Mouse (Mus musculus) forebrain, embryonic 10.5 days (tissue): ENCODE measurements at regions not wholly inside any gene's neighbourhood (a gene's known extent, or its start where the extent isn't known, plus 50 kb on each side); places are given as distances from the start of the nearest gene placed in this dataset.

Experiments used
- DNase-seq: peaks from one replicate; pipeline ENCODE4 v3.0.0-alpha.2; 2017; ENCODE audit warnings: low spot score; ENCODE audit errors: extremely low spot score
- H3K27ac ChIP-seq: fragments of 300-500 bp; sonication (generic); 2 replicates; pipeline ENCODE4 v1.5.1; 2016; ENCODE audit warnings: mild to moderate bottlenecking
- H3K27me3 ChIP-seq: fragments of 300-500 bp; sonication (generic); 2 replicates; pipeline ENCODE4 v1.6.1; 2016; ENCODE audit warnings: mild to moderate bottlenecking; ENCODE audit not compliant: poor library complexity, severe bottlenecking
- H3K36me3 ChIP-seq: fragments of 300-500 bp; sonication (generic); replicated peaks from 2 replicates; pipeline ENCODE4 v1.6.1; 2016; ENCODE audit warnings: mild to moderate bottlenecking, moderate library complexity
- H3K4me1 ChIP-seq: fragments of 300-500 bp; sonication (generic); 2 replicates; pipeline ENCODE4 v1.6.1; 2016
- H3K4me3 ChIP-seq: fragments of 300-500 bp; sonication (generic); 2 replicates; pipeline ENCODE4 v1.5.1; 2016; ENCODE audit warnings: mild to moderate bottlenecking, moderate library complexity
- H3K9me3 ChIP-seq: fragments of 300-500 bp; sonication (generic); 2 replicates; pipeline ENCODE4 v1.6.1; 2016; ENCODE audit warnings: mild to moderate bottlenecking, moderate library complexity
- WGBS: fragments of 180-500 bp; shearing (Covaris S2); methylation state at CpG from one replicate; pipeline ENCODE4 v1.1.7; 2016; 5-methylcytosine and 5-hydroxymethylcytosine counted together

DNA sequence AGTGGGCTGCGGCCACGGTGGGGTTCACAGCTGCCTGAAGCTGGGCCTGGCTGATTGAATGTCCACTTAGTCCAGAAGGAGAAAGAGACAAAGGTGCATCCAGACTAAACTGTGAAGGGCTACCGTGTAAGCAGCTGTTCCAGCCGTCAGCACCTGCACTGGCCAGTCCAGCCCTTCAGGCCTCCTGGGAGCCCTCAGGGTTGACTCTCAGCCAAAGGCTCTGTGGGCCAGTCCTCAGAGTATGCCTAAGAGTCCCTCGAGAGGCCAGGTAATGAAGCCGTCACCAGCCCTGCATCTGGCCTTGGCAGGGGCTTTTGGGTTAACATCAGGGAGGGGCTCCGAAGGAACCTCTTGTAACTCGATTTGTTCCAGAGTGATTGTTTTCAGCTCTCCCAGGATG is 187.4 kb downstream of the Gpd2 start:
- WGBS: 89% methylated on average over 8 of the region's 8 CpGs

DNA sequence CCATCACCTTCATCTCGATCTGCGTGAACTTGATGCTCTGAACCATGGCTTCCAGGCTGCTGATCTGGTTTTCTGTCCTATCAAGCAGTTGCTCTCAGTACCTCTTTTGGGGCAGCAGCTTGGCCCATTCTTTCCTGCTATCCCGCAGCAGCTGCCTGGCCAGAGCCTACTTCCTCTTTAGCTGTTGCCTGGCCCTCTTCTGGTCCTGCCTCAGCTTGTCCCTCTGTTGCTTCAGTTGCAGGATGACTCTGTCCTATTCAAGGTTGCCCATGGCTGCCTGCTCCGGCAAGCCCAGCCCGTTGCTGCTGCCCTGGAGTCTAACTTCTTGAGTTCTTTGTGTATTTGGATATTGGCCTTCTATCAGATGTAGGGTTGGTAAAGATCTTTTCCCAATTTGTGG is 188.0 kb downstream of the Gpd2 start:
- no peak for DNase-seq

More for the DNA sequence above, 187.4 kb downstream of the Gpd2 start:
- Histone ChIP-seq H3K9me3 (no peaks in the 10 kb centered on the region), H3K4me3 (no peak overlapping the region), H3K4me1 (no peaks in the 10 kb centered on the region), H3K27me3 (no peaks in the 10 kb centered on the region), H3K36me3 (no peaks in the 10 kb centered on the region), H3K27ac (no peak overlapping the region)
- DNase-seq: no peak

DNA sequence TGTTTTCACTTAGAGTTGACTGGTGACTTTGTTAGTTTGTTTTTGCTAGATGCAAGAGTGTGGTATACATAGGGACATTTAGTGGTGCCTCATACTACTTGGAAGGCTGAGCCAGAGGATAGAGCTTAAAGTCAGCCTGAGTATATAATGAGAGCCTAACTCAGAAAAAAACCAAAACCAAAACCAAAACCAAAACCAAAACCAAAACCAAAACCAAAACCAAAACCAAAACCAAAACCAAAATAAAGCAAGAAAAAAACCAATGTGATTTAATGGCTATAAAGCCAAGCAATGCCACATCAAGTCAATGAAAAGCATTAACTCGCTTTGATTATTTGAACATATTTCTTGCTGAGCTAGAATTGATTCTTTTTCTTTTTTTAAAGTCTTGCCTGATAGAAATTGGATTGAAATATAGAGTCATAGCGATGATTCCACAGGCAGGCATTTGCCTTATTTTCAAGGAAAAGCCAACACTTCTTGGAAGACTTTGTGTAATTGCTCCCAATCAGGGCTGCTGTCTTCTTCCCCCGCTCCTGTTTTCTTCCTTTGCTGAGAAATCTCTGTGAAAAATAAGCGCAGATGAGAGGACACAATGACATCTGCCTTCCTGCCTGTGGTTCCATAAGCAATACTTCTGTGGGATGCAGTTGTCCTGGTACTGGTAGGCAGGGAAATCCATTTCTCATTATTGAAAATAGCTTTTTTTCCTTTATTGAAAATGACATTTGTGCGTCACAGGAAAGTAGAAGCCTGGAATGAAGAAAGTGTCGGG is 213.7 kb downstream of the Gpd2 start:
- no peaks in the 10 kb centered on the region for H3K27me3 ChIP-seq
- no peaks in the 10 kb centered on the region for H3K9me3 ChIP-seq
- H3K4me1 ChIP-seq: no peaks in the 10 kb centered on the region
- H3K27ac ChIP-seq: no peak overlapping the region
- DNase-seq: no peak
- H3K4me3 ChIP-seq: no peak overlapping the region
- H3K36me3 ChIP-seq: no peaks in the 10 kb centered on the region
- 92% methylated on average over 6 of the region's 6 CpGs for WGBS

More for the DNA sequence above, 188.0 kb downstream of the Gpd2 start:
- no peaks in the 10 kb centered on the region for H3K36me3 ChIP-seq
- no peaks in the 10 kb centered on the region for H3K27me3 ChIP-seq
- H3K4me3 ChIP-seq: no peak overlapping the region
- no peaks in the 10 kb centered on the region for H3K4me1 ChIP-seq
- H3K27ac ChIP-seq: no peak overlapping the region
- 90% methylated on average over 5 of the region's 5 CpGs for whole genome bisulfite sequencing
- no peaks in the 10 kb centered on the region for H3K9me3 ChIP-seq

DNA sequence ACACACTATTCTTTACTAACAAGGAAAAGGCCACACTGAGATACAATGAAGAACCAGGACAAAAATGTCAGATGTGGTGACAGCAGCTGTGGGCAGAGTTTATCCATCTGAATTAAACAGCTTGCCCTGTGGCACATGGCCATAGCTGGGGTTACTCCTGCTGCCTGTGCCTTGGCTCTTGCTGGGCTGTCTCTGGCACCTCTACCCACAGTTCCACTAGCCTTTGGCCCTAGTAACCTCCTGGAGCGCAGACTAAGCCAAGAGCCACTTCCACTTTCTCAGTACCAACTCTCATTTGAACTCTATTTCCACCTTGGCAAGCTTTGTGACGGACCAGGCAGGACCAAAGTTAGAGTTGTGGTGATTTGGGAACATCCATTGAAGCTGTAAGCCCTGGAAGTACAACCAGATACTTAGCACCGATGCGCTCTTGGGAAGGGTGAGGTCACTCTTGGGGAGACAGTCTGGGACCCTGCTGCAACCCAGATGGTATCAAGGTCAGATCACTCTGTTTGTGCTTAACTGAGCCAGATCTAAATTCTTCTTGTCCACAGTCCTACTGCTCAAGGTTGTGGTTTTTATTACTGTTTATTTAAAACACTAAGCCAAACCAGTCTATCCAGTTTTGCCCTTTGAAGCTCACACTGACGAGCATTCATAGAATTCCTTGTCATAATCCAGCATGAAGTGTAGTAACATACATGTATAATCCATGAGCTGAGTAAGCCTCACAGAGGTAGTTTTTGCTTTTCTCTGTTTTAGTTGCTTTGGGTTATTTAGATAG is 216.7 kb downstream of the Gpd2 start:
- 93% methylated on average over 5 of the region's 5 CpGs for WGBS
- H3K36me3 ChIP-seq: no peaks in the 10 kb centered on the region

DNA sequence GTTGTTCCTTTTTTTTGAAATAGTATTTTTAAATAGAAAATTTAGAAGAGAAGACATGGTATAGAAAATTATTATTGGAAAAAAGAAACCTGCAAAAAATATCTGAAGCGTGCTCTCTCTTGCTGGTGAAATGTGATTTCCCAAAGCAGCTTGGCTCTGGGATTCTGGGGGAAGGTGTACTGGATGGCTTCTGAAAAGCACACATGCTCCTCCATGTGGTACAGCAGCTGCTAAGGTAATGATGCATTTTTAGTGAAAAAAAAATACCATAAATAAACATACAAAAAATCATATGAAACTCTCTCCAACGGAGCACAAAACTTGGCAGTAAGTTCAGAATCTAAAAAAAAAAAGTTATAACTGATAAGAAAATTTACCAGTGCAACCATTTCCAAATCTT is 222.5 kb downstream of the Gpd2 start:
- Histone ChIP-seq H3K4me1 (no peaks in the 10 kb centered on the region), H3K9me3 (no peaks in the 10 kb centered on the region), H3K27me3 (no peaks in the 10 kb centered on the region), H3K4me3 (no peak overlapping the region), H3K27ac (no peak overlapping the region), H3K36me3 (no peaks in the 10 kb centered on the region)
- no peak for DNase-seq
- WGBS: 80% methylated on average over 2 of the region's 2 CpGs

More for the DNA sequence above, 216.7 kb downstream of the Gpd2 start:
- Histone ChIP-seq H3K4me1 (no peaks in the 10 kb centered on the region), H3K27me3 (no peaks in the 10 kb centered on the region), H3K27ac (no peak overlapping the region), H3K4me3 (no peak overlapping the region), H3K9me3 (no peaks in the 10 kb centered on the region)
- no peak for DNase-seq

DNA sequence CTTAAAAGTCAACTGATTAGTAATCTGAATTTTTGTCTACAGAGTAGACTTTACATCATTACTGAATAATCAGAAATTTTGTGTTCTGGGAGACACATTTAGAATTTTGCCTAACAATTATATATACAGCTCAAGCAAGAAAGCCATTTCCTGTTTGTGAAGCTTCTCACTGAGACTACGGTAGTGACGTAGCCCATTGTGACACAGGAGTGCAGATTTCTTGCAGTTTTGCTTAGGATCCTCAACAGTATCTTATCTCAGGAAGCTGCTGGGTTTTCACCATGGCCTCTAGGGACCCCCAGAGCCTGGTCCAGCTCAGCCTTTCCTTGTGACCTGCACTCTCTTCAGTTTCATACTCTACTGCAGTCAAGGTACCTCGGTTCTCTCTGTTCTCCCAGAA is 236.4 kb downstream of the Gpd2 start:
- Histone ChIP-seq H3K27me3 (no peaks in the 10 kb centered on the region), H3K4me3 (no peak overlapping the region), H3K36me3 (no peaks in the 10 kb centered on the region), H3K27ac (no peak overlapping the region), H3K4me1 (no peaks in the 10 kb centered on the region), H3K9me3 (no peaks in the 10 kb centered on the region)
- DNase-seq: no peak
- 84% methylated on average over 3 of the region's 3 CpGs for WGBS

DNA sequence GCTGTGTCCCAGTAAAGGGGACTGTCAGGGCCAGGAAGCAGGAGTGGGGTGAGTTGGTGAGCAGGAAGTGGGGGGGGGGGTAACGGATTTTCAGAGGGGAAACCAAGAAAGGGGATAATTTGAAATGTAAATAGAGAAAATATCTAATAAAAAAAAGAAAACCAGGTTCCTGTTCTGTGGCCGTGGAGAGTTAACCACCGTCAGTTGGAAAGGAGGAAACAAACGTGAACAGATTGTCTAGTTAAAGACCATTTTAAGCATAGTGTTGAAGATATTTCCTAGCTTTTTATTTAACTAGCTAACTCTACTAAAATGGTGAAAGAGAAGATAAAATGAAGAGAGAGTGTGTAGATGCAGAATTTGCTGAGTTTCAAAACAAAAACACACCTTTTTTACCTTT is 254.7 kb downstream of the Gpd2 start:
- H3K27me3 ChIP-seq: no peaks in the 10 kb centered on the region
- no peak overlapping the region for H3K27ac ChIP-seq
- no peaks in the 10 kb centered on the region for H3K9me3 ChIP-seq
- no peaks in the 10 kb centered on the region for H3K36me3 ChIP-seq
- no peak overlapping the region for H3K4me3 ChIP-seq
- 92% methylated on average over 4 of the region's 4 CpGs for WGBS
- DNase-seq: no peak
- peaks cover 16% of the 10 kb centered on the region for H3K4me1 ChIP-seq

DNA sequence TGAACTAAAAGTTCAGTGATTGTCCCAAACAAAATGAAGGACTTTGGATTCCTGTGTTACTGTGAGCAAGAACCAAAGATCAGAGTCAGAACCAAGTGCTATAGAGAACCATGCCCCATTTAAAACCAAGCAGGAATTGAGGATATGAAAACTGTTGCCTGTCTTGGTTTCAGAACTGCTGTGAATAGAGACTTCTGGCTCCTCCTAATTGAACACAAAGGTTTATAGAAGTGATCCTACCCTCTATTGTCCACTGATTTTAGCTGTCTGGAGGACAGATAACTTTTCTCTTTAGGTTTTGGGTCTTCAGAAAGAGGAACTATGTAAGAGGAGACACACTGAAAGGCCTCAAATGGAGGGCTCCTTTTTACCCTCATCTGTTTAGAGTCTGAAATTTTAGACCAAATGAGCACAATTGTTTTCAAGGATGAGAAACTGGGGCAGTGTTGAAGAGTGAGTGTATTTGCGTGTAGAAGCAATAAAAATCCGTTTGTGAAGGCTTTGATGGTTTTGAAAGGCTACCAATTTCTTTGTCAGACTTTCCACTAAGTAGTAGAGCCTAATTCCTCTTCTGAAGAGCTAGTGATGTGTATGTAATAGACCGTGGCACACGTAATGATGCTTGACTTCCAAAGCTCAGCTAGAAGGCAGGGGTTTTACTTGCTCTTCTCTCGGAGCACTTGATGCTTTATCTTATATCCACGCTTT is 255.6 kb downstream of the Gpd2 start:
- DNase-seq: no peak
- no peaks in the 10 kb centered on the region for H3K36me3 ChIP-seq
- 36% methylated on average over 6 of the region's 6 CpGs for WGBS
- peaks cover 19% of the 10 kb centered on the region for H3K4me1 ChIP-seq
- H3K9me3 ChIP-seq: no peaks in the 10 kb centered on the region
- H3K27me3 ChIP-seq: no peaks in the 10 kb centered on the region
- H3K4me3 ChIP-seq: no peak overlapping the region
- H3K27ac ChIP-seq: 0 out of 2 replicates have a peak overlapping the region, but pooled peaks have one; percentile 5

DNA sequence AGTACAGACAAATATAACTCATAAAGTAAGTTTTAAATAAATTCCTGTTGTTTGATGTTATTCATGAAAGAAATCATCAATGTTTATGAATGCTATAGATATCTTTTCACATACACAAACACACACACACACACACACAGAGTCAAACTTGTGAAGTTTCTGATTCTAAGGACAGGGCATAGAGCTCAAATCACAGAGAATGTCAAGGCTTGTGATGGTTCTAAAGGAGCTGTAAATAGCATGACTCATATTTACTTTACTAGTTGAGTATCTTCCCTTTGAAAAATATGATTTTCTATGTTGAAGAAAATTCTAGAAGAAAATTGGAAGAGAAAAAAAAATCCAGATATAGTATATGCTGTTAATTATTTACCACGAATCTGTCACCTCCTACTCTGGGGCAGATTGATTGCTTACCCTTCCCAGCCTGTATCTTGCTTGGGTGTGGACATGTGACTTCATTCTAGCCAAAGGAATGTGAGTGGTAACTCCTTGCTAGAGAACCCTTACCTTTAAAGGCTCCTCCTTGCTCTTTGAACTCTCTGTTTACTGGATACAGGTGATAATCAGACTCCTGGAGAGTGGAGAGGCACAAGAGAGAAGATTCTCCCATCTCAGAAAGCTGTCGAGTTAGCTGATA is 259.0 kb downstream of the Gpd2 start:
- no peaks in the 10 kb centered on the region for H3K36me3 ChIP-seq
- 79% methylated on average over 2 of the region's 2 CpGs for WGBS
- no peak overlapping the region for H3K27ac ChIP-seq
- H3K4me3 ChIP-seq: no peak overlapping the region
- no peaks in the 10 kb centered on the region for H3K27me3 ChIP-seq
- peaks cover 19% of the 10 kb centered on the region for H3K4me1 ChIP-seq
- no peaks in the 10 kb centered on the region for H3K9me3 ChIP-seq
- DNase-seq: no peak

DNA sequence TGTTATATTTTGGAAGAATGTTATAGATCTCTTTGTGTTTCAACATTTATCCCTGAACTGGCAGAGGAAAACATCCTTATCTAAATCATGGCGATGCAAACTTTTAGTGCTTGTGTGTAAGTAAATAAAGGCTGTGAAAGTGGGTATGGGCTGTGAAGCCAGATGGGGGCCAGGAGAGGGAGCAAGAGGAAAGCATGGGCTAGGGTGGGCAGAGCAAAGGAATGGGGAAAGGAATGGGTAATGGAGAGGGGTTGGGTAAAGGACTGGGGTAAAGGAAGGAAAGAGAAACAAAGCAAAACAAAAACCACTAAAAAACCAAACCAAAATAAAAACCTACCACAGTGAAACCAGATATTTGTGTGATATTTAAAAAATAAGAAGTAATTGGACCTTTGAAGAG is 260.5 kb downstream of the Gpd2 start:
- no peak for DNase-seq
- 89% methylated on average over 1 of the region's 1 CpGs for WGBS
- no peaks in the 10 kb centered on the region for H3K27me3 ChIP-seq
- peaks cover 16% of the 10 kb centered on the region for H3K4me1 ChIP-seq
- H3K9me3 ChIP-seq: no peaks in the 10 kb centered on the region
- H3K36me3 ChIP-seq: no peaks in the 10 kb centered on the region
- no peak overlapping the region for H3K27ac ChIP-seq
- no peak overlapping the region for H3K4me3 ChIP-seq

DNA sequence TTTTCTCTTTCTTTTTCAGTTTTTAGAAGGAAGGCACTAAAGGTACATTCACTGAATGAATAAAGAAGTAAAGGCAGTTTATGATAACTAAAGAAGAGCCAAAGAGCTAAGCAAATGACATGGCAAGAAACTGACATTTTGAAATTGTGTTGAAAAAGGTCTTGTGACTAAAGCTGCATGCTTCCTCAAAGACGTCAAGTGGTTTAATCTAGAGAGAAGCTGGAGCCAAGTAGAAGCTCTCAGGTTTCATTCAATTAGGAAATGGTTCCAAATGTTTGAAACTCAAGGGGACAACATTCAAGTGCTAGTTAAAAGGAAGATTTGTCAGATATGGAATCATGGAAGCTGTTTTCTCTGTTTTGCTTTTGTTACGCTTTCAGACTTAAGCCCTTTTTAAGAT is 267.2 kb downstream of the Gpd2 start:
- no peaks in the 10 kb centered on the region for H3K9me3 ChIP-seq
- H3K36me3 ChIP-seq: no peaks in the 10 kb centered on the region
- DNase-seq: no peak
- H3K4me1 ChIP-seq: no peaks in the 10 kb centered on the region
- H3K27me3 ChIP-seq: no peaks in the 10 kb centered on the region
- 72% methylated on average over 2 of the region's 2 CpGs for WGBS
- H3K27ac ChIP-seq: no peak overlapping the region
- no peak overlapping the region for H3K4me3 ChIP-seq

DNA sequence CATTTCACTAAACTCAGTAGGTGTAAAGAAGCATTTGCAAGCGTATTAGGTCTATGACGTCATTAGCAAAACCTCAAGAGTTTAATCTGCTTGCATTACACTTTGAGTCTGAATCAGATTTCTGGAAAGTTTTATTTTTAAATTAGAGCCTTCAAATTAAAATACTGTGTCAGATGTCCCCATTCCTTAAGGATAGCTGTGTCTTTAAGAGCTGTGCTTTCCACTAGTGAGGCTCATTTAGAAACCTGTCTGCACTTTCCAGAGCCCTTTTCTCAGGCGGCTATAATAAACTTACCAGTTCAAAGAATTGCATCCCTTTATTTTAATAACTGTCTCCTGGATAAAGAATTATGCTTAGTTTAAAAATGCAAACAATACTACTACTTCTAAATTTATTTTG is 285.0 kb downstream of the Gpd2 start:
- Histone ChIP-seq H3K36me3 (no peaks in the 10 kb centered on the region), H3K27ac (no peak overlapping the region), H3K27me3 (peaks cover 22% of the 10 kb centered on the region; the same call in 1 of the 2 replicates), H3K4me3 (no peak overlapping the region), H3K4me1 (peaks cover 39% of the 10 kb centered on the region), H3K9me3 (no peaks in the 10 kb centered on the region)
- 60% methylated on average over 3 of the region's 3 CpGs for WGBS
- DNase-seq: no peak
